10 mouse cellular contexts compared by ENCODE assay signal in the genomic region with DNA sequence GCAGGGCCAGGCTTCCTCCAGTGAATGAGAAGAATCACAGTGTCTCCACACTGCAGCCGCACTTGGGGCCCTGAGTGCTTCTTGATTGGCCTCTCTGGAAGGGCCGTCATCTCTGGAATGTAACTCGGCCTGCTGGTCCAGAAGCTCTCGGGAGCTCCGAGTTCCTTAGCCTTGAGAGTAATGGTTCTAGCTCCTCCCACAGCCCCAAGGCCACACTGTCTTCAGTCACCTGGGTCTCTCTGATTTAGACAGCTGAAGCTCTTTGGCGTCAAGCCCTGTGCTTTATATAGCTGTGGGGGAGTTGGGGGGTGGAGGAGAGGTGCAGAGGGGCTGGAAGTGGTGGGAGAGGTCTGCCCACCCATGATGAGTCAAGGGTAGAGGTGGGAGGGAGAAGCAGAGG. TPM values are rescaled to one million over a fixed set of nuclear protein-coding genes. Genes with fewer than 3 reads are reported as not detected.
DNase-seq lines count a peak whose midpoint lies in the region; ATAC-seq lines count a peak whose summit lies in the region.
"Had no signal": no experiment of that assay in that cellular context is flagged by ENCODE, and none has a peak within 500 bp of the region (broad histone marks: within the 10 kb centered on the region; RNA-seq: fewer than 3 reads in every experiment).

No protein-coding gene starts in this region.

- H3K9me3 ChIP-seq in heart, embryonic 11.5 days (replicated peaks; ENCODE audit: control insufficient read depth, low read length), result no peaks in the 10 kb centered on the region
- H3K9me3 ChIP-seq in limb, embryonic 13.5 days, result no peaks in the 10 kb centered on the region
- H3K9me3 ChIP-seq in stomach, embryonic 14.5 days (ENCODE audit: control insufficient read depth, low read depth, low read length), result no peaks in the 10 kb centered on the region
- no peaks in the 10 kb centered on the region for H3K9me3 ChIP-seq in neural tube, embryonic 15.5 days (replicated peaks)

- no peaks in the 10 kb centered on the region for H3K27me3 ChIP-seq in heart, embryonic 11.5 days (ENCODE audit: control insufficient read depth, insufficient read depth, low read length)
- H3K27me3 ChIP-seq in limb, embryonic 13.5 days, result no peaks in the 10 kb centered on the region
- no peaks in the 10 kb centered on the region for H3K27me3 ChIP-seq in stomach, embryonic 14.5 days (ENCODE audit: control insufficient read depth, insufficient read depth, low read length)
- no peaks in the 10 kb centered on the region for H3K27me3 ChIP-seq in neural tube, embryonic 15.5 days (replicated peaks)
- H3K27me3 ChIP-seq: CH12.LX had no signal

- intact Hi-C loops in heart, postnatal 36 days (cut with DNase I), result no loop called here

- WGBS in heart, embryonic 11.5 days (ENCODE audit: insufficient replicate concordance), result 16% methylated on average over 6 of the region's 6 CpGs
- WGBS in limb, embryonic 13.5 days, result 25% methylated on average over 6 of the region's 6 CpGs
- 6% methylated on average over 6 of the region's 6 CpGs for WGBS in stomach, embryonic 14.5 days
- 47% methylated on average over 6 of the region's 6 CpGs for WGBS in neural tube, embryonic 15.5 days

- H3K27ac ChIP-seq in heart, embryonic 11.5 days (ENCODE audit: low read depth, low read length), result peak overlapping the region; percentile 57
- peak overlapping the region; percentile 63 for H3K27ac ChIP-seq in limb, embryonic 13.5 days
- H3K27ac ChIP-seq in stomach, embryonic 14.5 days (ENCODE audit: low read length), result peak overlapping the region; percentile 85
- no peak overlapping the region for H3K27ac ChIP-seq in neural tube, embryonic 15.5 days (replicated peaks)

- H3K9ac ChIP-seq in heart, embryonic 11.5 days (ENCODE audit: low read depth, low read length), result peak overlapping the region; percentile 61
- no peak overlapping the region for H3K9ac ChIP-seq in limb, embryonic 13.5 days
- H3K9ac ChIP-seq in stomach, embryonic 14.5 days (replicated peaks; ENCODE audit: low read depth, low read length), result no peak overlapping the region
- no peak overlapping the region for H3K9ac ChIP-seq in neural tube, embryonic 15.5 days (replicated peaks)

- no peak overlapping the region for H3K4me3 ChIP-seq in heart, embryonic 11.5 days (ENCODE audit: low read depth, low read length)
- no peak overlapping the region for H3K4me3 ChIP-seq in limb, embryonic 13.5 days
- no peak overlapping the region for H3K4me3 ChIP-seq in stomach, embryonic 14.5 days (ENCODE audit: low read depth, low read length)
- no peak overlapping the region for H3K4me3 ChIP-seq in neural tube, embryonic 15.5 days (replicated peaks)

- peak; percentile 33; the same call in 1 of the 2 replicates for ATAC-seq in heart, embryonic 11.5 days (replicated peaks; ENCODE audit: insufficient number of reproducible peaks, low FRiP score, low TSS enrichment)
- ATAC-seq in erythroid progenitor cell, adult 5-6 weeks (replicated peaks; ENCODE audit: low FRiP score, poor library complexity, severe bottlenecking), result peak; percentile 44; the same call in 1 of the 2 replicates
- ATAC-seq in limb, embryonic 13.5 days (ENCODE audit: low FRiP score, low read depth), result peak; percentile 54
- peak; percentile 75 for ATAC-seq in stomach, embryonic 14.5 days (ENCODE audit: insufficient number of reproducible peaks, insufficient read depth, low FRiP score, low read depth)
- no peak for ATAC-seq in CD4-positive, CD25-positive, alpha-beta regulatory T cell, adult 4 months
- ATAC-seq in neural tube, embryonic 15.5 days (ENCODE audit: low FRiP score), result no peak

- no peaks in the 10 kb centered on the region for H3K36me3 ChIP-seq in heart, embryonic 11.5 days (ENCODE audit: control insufficient read depth, insufficient read depth, low read length)
- H3K36me3 ChIP-seq in limb, embryonic 13.5 days, result 0 out of 2 replicates have a peak, but pooled peaks cover 8% of the 10 kb centered on the region
- H3K36me3 ChIP-seq in stomach, embryonic 14.5 days (ENCODE audit: control insufficient read depth, insufficient read depth, low read length), result no peaks in the 10 kb centered on the region
- no peaks in the 10 kb centered on the region for H3K36me3 ChIP-seq in neural tube, embryonic 15.5 days

- no peak for DNase-seq in heart, postnatal 36 days
- no peak for DNase-seq in retina, embryonic 14.5 days (ENCODE audit: low spot score)
- DNase-seq: cerebellum, postnatal 25 days had no signal

- H3K4me2 ChIP-seq in heart, embryonic 11.5 days, result peak overlapping the region; percentile 47
- peak overlapping the region; percentile 2 for H3K4me2 ChIP-seq in limb, embryonic 13.5 days (replicated peaks)
- peak overlapping the region; percentile 17; the same call in 1 of the 2 replicates for H3K4me2 ChIP-seq in stomach, embryonic 14.5 days (replicated peaks; ENCODE audit: low read depth, low read length)
- H3K4me2 ChIP-seq in neural tube, embryonic 15.5 days, result no peak overlapping the region

- peaks cover 32% of the 10 kb centered on the region for H3K4me1 ChIP-seq in heart, embryonic 11.5 days (ENCODE audit: control insufficient read depth, insufficient read depth, low read length)
- H3K4me1 ChIP-seq in limb, embryonic 13.5 days, result peaks cover 18% of the 10 kb centered on the region
- H3K4me1 ChIP-seq in stomach, embryonic 14.5 days (ENCODE audit: control insufficient read depth, insufficient read depth, low read length), result peaks cover 15% of the 10 kb centered on the region
- no peaks in the 10 kb centered on the region for H3K4me1 ChIP-seq in neural tube, embryonic 15.5 days

RNA-seq across cellular contexts. Expression of a gene that starts 14.1 kb away (rescaled TPM):
- 17.4 and 19.4 TPM in 2 replicates for polyA plus RNA-seq in heart, embryonic 11.5 days (2014; fragmentation: Nextera tagmentation; extraction: Ambion mirVana)
- 10 to 100 TPM; 18.8 to 21.6 TPM for total RNA-seq in heart, postnatal 36 days (2021)
- total RNA-seq in erythroid progenitor cell, adult 5-6 weeks (2015; ENCODE audit: low replicate concordance), result 32.1 and 43.2 TPM in 2 replicates
- 31.8 and 52.9 TPM in 2 replicates for total RNA-seq in erythroid progenitor cell, adult 5-6 weeks (2017; ENCODE audit: low replicate concordance)
- polyA plus RNA-seq in limb, embryonic 13.5 days (2015; fragmentation: Nextera tagmentation; extraction: Ambion mirVana), result 14.0 and 14.7 TPM in 2 replicates
- polyA plus RNA-seq in stomach, embryonic 14.5 days (2014; fragmentation: Nextera tagmentation; extraction: Ambion mirVana), result 15.6 and 24.2 TPM in 2 replicates
- 10 to 100 TPM; 15.3 to 22.7 TPM for polyA plus RNA-seq in CD4-positive, CD25-positive, alpha-beta regulatory T cell, adult 4 months (2017; shearing (Covaris generic))
- polyA plus RNA-seq in neural tube, embryonic 15.5 days (2015; fragmentation: Nextera tagmentation; extraction: Ambion mirVana), result 2.1 and 5.1 TPM in 2 replicates

RNA-seq across cellular contexts. Expression of a gene that starts 30.8 kb away (rescaled TPM):
- 29.5 and 30.4 TPM in 2 replicates for polyA plus RNA-seq in heart, embryonic 11.5 days (2014; fragmentation: Nextera tagmentation; extraction: Ambion mirVana)
- 1 to 10 TPM; 2.4 to 2.5 TPM for total RNA-seq in heart, postnatal 36 days (2021)
- 55.5 and 65.8 TPM in 2 replicates for total RNA-seq in erythroid progenitor cell, adult 5-6 weeks (2015; ENCODE audit: low replicate concordance)
- total RNA-seq in erythroid progenitor cell, adult 5-6 weeks (2017; ENCODE audit: low replicate concordance), result 33.0 and 77.8 TPM in 2 replicates
- 39.3 and 40.2 TPM in 2 replicates for polyA plus RNA-seq in limb, embryonic 13.5 days (2015; fragmentation: Nextera tagmentation; extraction: Ambion mirVana)
- 34.8 and 36.4 TPM in 2 replicates for polyA plus RNA-seq in stomach, embryonic 14.5 days (2014; fragmentation: Nextera tagmentation; extraction: Ambion mirVana)
- 10 to 100 TPM in 1 of 2 experiments, 1 to 10 TPM in 1; 8.2 to 12.6 TPM for polyA plus RNA-seq in CD4-positive, CD25-positive, alpha-beta regulatory T cell, adult 4 months (2017; shearing (Covaris generic))
- 6.8 and 15.4 TPM in 2 replicates for polyA plus RNA-seq in neural tube, embryonic 15.5 days (2015; fragmentation: Nextera tagmentation; extraction: Ambion mirVana)

RNA-seq across cellular contexts. Expression of a gene that starts 39.7 kb away (rescaled TPM):
- polyA plus RNA-seq in heart, embryonic 11.5 days (2014; fragmentation: Nextera tagmentation; extraction: Ambion mirVana), result 250 and 262 TPM in 2 replicates
- total RNA-seq in heart, postnatal 36 days (2021), result 10 to 100 TPM; 29.8 to 38.9 TPM
- total RNA-seq in erythroid progenitor cell, adult 5-6 weeks (2015; ENCODE audit: low replicate concordance), result 39.4 and 53.7 TPM in 2 replicates
- total RNA-seq in erythroid progenitor cell, adult 5-6 weeks (2017; ENCODE audit: low replicate concordance), result 12.3 and 15.5 TPM in 2 replicates
- polyA plus RNA-seq in limb, embryonic 13.5 days (2015; fragmentation: Nextera tagmentation; extraction: Ambion mirVana), result 335 and 351 TPM in 2 replicates
- polyA plus RNA-seq in stomach, embryonic 14.5 days (2014; fragmentation: Nextera tagmentation; extraction: Ambion mirVana), result 394 and 436 TPM in 2 replicates
- polyA plus RNA-seq in CD4-positive, CD25-positive, alpha-beta regulatory T cell, adult 4 months (2017; shearing (Covaris generic)), result 100 to 1,000 TPM; 146 to 207 TPM
- 189 and 207 TPM in 2 replicates for polyA plus RNA-seq in neural tube, embryonic 15.5 days (2015; fragmentation: Nextera tagmentation; extraction: Ambion mirVana)

Comparison
In these comparisons a context has a peak if more than half of its experiments do, and no peak if none do; other contexts are left out.
1. ATAC-seq: peak in heart, embryonic 11.5 days (single experiment), erythroid progenitor cell, adult 5-6 weeks (single experiment), limb, embryonic 13.5 days (single experiment) and stomach, embryonic 14.5 days (single experiment); none in CD4-positive, CD25-positive, alpha-beta regulatory T cell, adult 4 months (single experiment) and neural tube, embryonic 15.5 days (single experiment).